Mouse (Mus musculus): ENCODE measurements around the gene Il18r1. TPM values are rescaled to one million over a fixed set of nuclear protein-coding genes. Genes with fewer than 3 reads are reported as not detected.
A peak's percentile ranks its signal among the peaks of the same experiment; 100 is the strongest.

Il18r1 gene
- polyA plus RNA-seq, 1 experiment from 2014 or later, result 0.10 TPM

GRCm38 (mm10) chr1:40504548-40504947 is 39.2 kb downstream of the Il18r1 start:
- Histone ChIP-seq H3K27ac (ENCODE audit: low read depth, low read length) (no peak overlapping the region), H3K27me3 (replicated peaks; ENCODE audit: control insufficient read depth, insufficient read depth, low read length) (no peaks in the 10 kb centered on the region), H3K4me1 (replicated peaks; ENCODE audit: control insufficient read depth, insufficient read depth, low read length) (no peaks in the 10 kb centered on the region), H3K4me2 (no peak overlapping the region), H3K9me3 (ENCODE audit: control insufficient read depth, low read length) (no peaks in the 10 kb centered on the region), H3K4me3 (ENCODE audit: low read depth, low read length) (no peak overlapping the region), H3K9ac (ENCODE audit: low read depth, low read length) (no peak overlapping the region), H3K36me3 (ENCODE audit: control insufficient read depth, insufficient read depth, low read length) (no peaks in the 10 kb centered on the region)
- ATAC-seq (replicated peaks; ENCODE audit: low FRiP score) (no peak), DNase-seq (ENCODE audit: low spot score) (no peak)
- WGBS, result 57% methylated on average over 5 of the region's 5 CpGs

- H3K4me1 ChIP-seq (replicated peaks; ENCODE audit: control insufficient read depth, insufficient read depth, low read length), result no peaks in the 10 kb centered on the region
- H3K4me2 ChIP-seq, result peak within 1 kb of the TSS; percentile 9; the same call in 1 of the 2 replicates
- DNase-seq (ENCODE audit: low spot score) (no peak), ATAC-seq (replicated peaks; ENCODE audit: low FRiP score) (no peak)
- WGBS, result 37% methylated on average over 9 of the region's 9 CpGs
- H3K27ac ChIP-seq (ENCODE audit: low read depth, low read length), result no peak within 1 kb of the TSS
- no peaks in the 10 kb centered on the region for H3K27me3 ChIP-seq (replicated peaks; ENCODE audit: control insufficient read depth, insufficient read depth, low read length)
- no peak within 1 kb of the TSS for H3K4me3 ChIP-seq (ENCODE audit: low read depth, low read length)
- H3K9ac ChIP-seq (ENCODE audit: low read depth, low read length), result no peak within 1 kb of the TSS
- no peaks in the 10 kb centered on the region for H3K36me3 ChIP-seq (ENCODE audit: control insufficient read depth, insufficient read depth, low read length)
- no peaks in the 10 kb centered on the region for H3K9me3 ChIP-seq (ENCODE audit: control insufficient read depth, low read length)
These were observed 49.7 kb downstream of the Il18r1 start, which contains the start of gene Il18rap for GRCm38 (mm10) chr1:40514851-40515585. Il18rap (plus strand) TSS chr1:40515362.

- ATAC-seq (replicated peaks; ENCODE audit: low FRiP score) (no peak), DNase-seq (ENCODE audit: low spot score) (no peak)
- WGBS, result 77% methylated on average over 6 of the region's 6 CpGs
- H3K36me3 ChIP-seq (ENCODE audit: control insufficient read depth, insufficient read depth, low read length), result no peaks in the 10 kb centered on the region
- no peak overlapping the region for H3K9ac ChIP-seq (ENCODE audit: low read depth, low read length)
- no peak overlapping the region for H3K4me2 ChIP-seq
- no peaks in the 10 kb centered on the region for H3K4me1 ChIP-seq (replicated peaks; ENCODE audit: control insufficient read depth, insufficient read depth, low read length)
- no peak overlapping the region for H3K4me3 ChIP-seq (ENCODE audit: low read depth, low read length)
- H3K27me3 ChIP-seq (replicated peaks; ENCODE audit: control insufficient read depth, insufficient read depth, low read length), result no peaks in the 10 kb centered on the region
- H3K9me3 ChIP-seq (ENCODE audit: control insufficient read depth, low read length), result no peaks in the 10 kb centered on the region
- H3K27ac ChIP-seq (ENCODE audit: low read depth, low read length), result no peak overlapping the region
These were observed 51.0 kb downstream of the Il18r1 start for GRCm38 (mm10) chr1:40516364-40516763.

- Histone ChIP-seq H3K36me3 (ENCODE audit: control insufficient read depth, insufficient read depth, low read length) (no peaks in the 10 kb centered on the region), H3K27ac (ENCODE audit: low read depth, low read length) (no peak overlapping the region), H3K9ac (ENCODE audit: low read depth, low read length) (no peak overlapping the region), H3K4me1 (replicated peaks; ENCODE audit: control insufficient read depth, insufficient read depth, low read length) (no peaks in the 10 kb centered on the region), H3K4me3 (ENCODE audit: low read depth, low read length) (no peak overlapping the region), H3K4me2 (no peak overlapping the region), H3K27me3 (replicated peaks; ENCODE audit: control insufficient read depth, insufficient read depth, low read length) (no peaks in the 10 kb centered on the region), H3K9me3 (ENCODE audit: control insufficient read depth, low read length) (no peaks in the 10 kb centered on the region)
- DNase-seq (ENCODE audit: low spot score) (no peak), ATAC-seq (replicated peaks; ENCODE audit: low FRiP score) (no peak)
- 83% methylated on average over 7 of the region's 7 CpGs for WGBS
These were observed 57.6 kb downstream of the Il18r1 start for GRCm38 (mm10) chr1:40522918-40523317.

- H3K4me1 ChIP-seq (replicated peaks; ENCODE audit: control insufficient read depth, insufficient read depth, low read length), result no peaks in the 10 kb centered on the region
- ATAC-seq (replicated peaks; ENCODE audit: low FRiP score) (no peak), DNase-seq (ENCODE audit: low spot score) (no peak)
- no peaks in the 10 kb centered on the region for H3K27me3 ChIP-seq (replicated peaks; ENCODE audit: control insufficient read depth, insufficient read depth, low read length)
- no peak overlapping the region for H3K27ac ChIP-seq (ENCODE audit: low read depth, low read length)
- whole genome bisulfite sequencing, result 81% methylated on average over 5 of the region's 5 CpGs
- no peak overlapping the region for H3K4me3 ChIP-seq (ENCODE audit: low read depth, low read length)
- H3K36me3 ChIP-seq (ENCODE audit: control insufficient read depth, insufficient read depth, low read length), result no peaks in the 10 kb centered on the region
- no peaks in the 10 kb centered on the region for H3K9me3 ChIP-seq (ENCODE audit: control insufficient read depth, low read length)
- no peak overlapping the region for H3K9ac ChIP-seq (ENCODE audit: low read depth, low read length)
- H3K4me2 ChIP-seq, result no peak overlapping the region
These were observed 58.8 kb downstream of the Il18r1 start for GRCm38 (mm10) chr1:40523971-40524722.

DNA sequence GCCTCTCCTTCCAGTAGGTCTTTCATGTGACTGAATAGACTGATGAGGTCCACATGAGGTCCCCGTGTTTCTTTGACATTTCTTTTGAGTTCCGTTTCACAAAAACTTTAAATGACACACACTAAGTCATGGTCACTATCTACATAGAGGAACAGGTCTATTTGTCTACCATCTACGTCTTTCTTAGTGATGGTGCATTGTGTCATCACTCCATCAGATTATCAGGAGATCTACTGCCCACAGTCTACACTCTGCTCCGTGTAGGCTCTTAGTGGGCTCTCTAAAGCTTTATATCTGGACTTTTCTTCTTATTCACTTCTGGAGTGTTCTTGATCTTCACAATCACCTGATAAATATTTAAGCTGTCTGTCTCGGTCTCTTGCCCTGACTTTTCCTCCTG is 63.9 kb downstream of the Il18r1 start:
- ATAC-seq (replicated peaks; ENCODE audit: low FRiP score), result no peak

GRCm38 (mm10) chr1:40537577-40537976 is 72.2 kb downstream of the Il18r1 start:
- H3K27ac ChIP-seq (ENCODE audit: low read depth, low read length), result no peak overlapping the region
- WGBS, result 75% methylated on average over 5 of the region's 5 CpGs
- H3K4me3 ChIP-seq (ENCODE audit: low read depth, low read length), result no peak overlapping the region
- ATAC-seq (replicated peaks; ENCODE audit: low FRiP score) (no peak), DNase-seq (ENCODE audit: low spot score) (no peak)
- H3K4me1 ChIP-seq (replicated peaks; ENCODE audit: control insufficient read depth, insufficient read depth, low read length), result no peaks in the 10 kb centered on the region
- no peaks in the 10 kb centered on the region for H3K36me3 ChIP-seq (ENCODE audit: control insufficient read depth, insufficient read depth, low read length)
- H3K9ac ChIP-seq (ENCODE audit: low read depth, low read length), result no peak overlapping the region
- H3K4me2 ChIP-seq, result no peak overlapping the region
- no peaks in the 10 kb centered on the region for H3K9me3 ChIP-seq (ENCODE audit: control insufficient read depth, low read length)
- no peaks in the 10 kb centered on the region for H3K27me3 ChIP-seq (replicated peaks; ENCODE audit: control insufficient read depth, insufficient read depth, low read length)

More for the DNA sequence above, 63.9 kb downstream of the Il18r1 start:
- Histone ChIP-seq H3K27me3 (replicated peaks; ENCODE audit: control insufficient read depth, insufficient read depth, low read length) (no peaks in the 10 kb centered on the region), H3K4me1 (replicated peaks; ENCODE audit: control insufficient read depth, insufficient read depth, low read length) (no peaks in the 10 kb centered on the region), H3K36me3 (ENCODE audit: control insufficient read depth, insufficient read depth, low read length) (no peaks in the 10 kb centered on the region), H3K9me3 (ENCODE audit: control insufficient read depth, low read length) (no peaks in the 10 kb centered on the region), H3K4me2 (no peak overlapping the region), H3K9ac (ENCODE audit: low read depth, low read length) (no peak overlapping the region), H3K4me3 (ENCODE audit: low read depth, low read length) (no peak overlapping the region), H3K27ac (ENCODE audit: low read depth, low read length) (no peak overlapping the region)
- no peak for DNase-seq (ENCODE audit: low spot score)
- 86% methylated on average over 5 of the region's 5 CpGs for WGBS

DNA sequence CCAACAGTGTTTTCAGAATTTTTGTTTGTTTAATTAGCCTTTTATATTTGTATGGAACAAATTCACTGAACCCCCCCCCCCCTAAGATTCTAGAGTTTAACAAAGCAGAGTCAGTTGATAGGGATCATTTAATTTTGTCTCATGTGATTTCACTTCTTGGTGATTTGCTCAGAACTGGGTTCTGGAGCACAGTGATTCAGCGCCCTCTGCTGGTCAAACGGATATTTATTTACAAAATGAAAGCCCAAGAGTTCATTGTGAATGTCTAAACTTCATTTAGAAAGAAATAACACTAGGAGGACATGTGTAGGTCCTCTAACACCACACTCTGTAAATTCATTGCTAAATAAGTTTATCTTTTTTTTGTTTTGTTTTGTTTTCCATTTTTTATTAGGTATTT is 79.3 kb downstream of the Il18r1 start:
- no peak for DNase-seq (ENCODE audit: low spot score)
- ATAC-seq (replicated peaks; ENCODE audit: low FRiP score), result no peak
- H3K36me3 ChIP-seq (ENCODE audit: control insufficient read depth, insufficient read depth, low read length), result no peaks in the 10 kb centered on the region

DNA sequence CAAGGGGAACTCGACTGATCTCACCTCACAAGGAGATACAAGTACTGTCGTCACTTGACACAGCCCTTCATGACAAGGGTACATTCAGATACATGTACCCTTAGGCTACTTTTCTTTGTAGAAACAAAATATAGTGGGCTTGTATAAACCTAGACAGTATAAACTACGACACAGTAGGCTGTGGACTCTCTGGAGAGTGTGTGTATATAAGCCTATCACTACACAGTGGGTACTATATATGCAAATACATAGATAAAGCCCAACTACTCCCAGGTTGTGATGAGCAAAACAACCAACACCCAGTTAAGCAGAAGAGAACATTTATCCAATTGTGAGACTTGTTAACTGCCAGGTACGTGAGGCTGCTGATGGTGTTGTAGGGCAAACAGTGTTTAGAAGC is 81.3 kb downstream of the Il18r1 start:
- Histone ChIP-seq H3K4me2 (no peak overlapping the region), H3K9me3 (ENCODE audit: control insufficient read depth, low read length) (no peaks in the 10 kb centered on the region), H3K9ac (ENCODE audit: low read depth, low read length) (no peak overlapping the region), H3K27ac (ENCODE audit: low read depth, low read length) (no peak overlapping the region), H3K4me1 (replicated peaks; ENCODE audit: control insufficient read depth, insufficient read depth, low read length) (no peaks in the 10 kb centered on the region), H3K27me3 (replicated peaks; ENCODE audit: control insufficient read depth, insufficient read depth, low read length) (no peaks in the 10 kb centered on the region), H3K4me3 (ENCODE audit: low read depth, low read length) (no peak overlapping the region), H3K36me3 (ENCODE audit: control insufficient read depth, insufficient read depth, low read length) (no peaks in the 10 kb centered on the region)
- ATAC-seq (replicated peaks; ENCODE audit: low FRiP score) (no peak), DNase-seq (ENCODE audit: low spot score) (no peak)
- 80% methylated on average over 4 of the region's 4 CpGs for WGBS

More for the DNA sequence above, 79.3 kb downstream of the Il18r1 start:
- Histone ChIP-seq H3K4me1 (replicated peaks; ENCODE audit: control insufficient read depth, insufficient read depth, low read length) (no peaks in the 10 kb centered on the region), H3K9me3 (ENCODE audit: control insufficient read depth, low read length) (no peaks in the 10 kb centered on the region), H3K27me3 (replicated peaks; ENCODE audit: control insufficient read depth, insufficient read depth, low read length) (no peaks in the 10 kb centered on the region), H3K27ac (ENCODE audit: low read depth, low read length) (no peak overlapping the region), H3K9ac (ENCODE audit: low read depth, low read length) (no peak overlapping the region), H3K4me3 (ENCODE audit: low read depth, low read length) (no peak overlapping the region), H3K4me2 (no peak overlapping the region)
- 0% methylated on average over 2 of the region's 2 CpGs for WGBS

Data from liver, embryonic 11.5 days (tissue).